Mouse (Mus musculus): Measurements from ENCODE around the gene Nek1.

GRCm38 (mm10) chr8:61150596-61150995, 157.6 kb downstream of the Nek1 start:
- no peak for TF ChIP-seq CTCF (IDR thresholded peaks at IDR 0.05; ENCODE audit: extremely low read depth, insufficient read length, insufficient replicate concordance, low read depth, low read length)
- no peak for TF ChIP-seq POLR2A (IDR thresholded peaks at IDR 0.05; ENCODE audit: low read depth, low read length)
